ENCODE assay signal across 17 mouse cellular contexts in genomic region chr15:29798596-29798995, GRCm38 (mm10).
"Had no signal": no experiment of that assay in that cellular context is flagged by ENCODE, and none has a peak within 500 bp of the region (broad histone marks: within the 10 kb centered on the region; RNA-seq: fewer than 3 reads in every experiment).

No protein-coding gene starts in this region.

- H3K36me3 ChIP-seq: limb, embryonic 10.5 days; liver, embryonic 15.5 days; midbrain, embryonic 10.5 days; midbrain, embryonic 15.5 days had no signal

- ATAC-seq: intestine, postnatal 0 days; midbrain, embryonic 15.5 days had no signal

- H3K4me2 ChIP-seq: liver, embryonic 11.5 days; liver, embryonic 15.5 days; midbrain, embryonic 15.5 days had no signal

- H3K4me3 ChIP-seq: layer of hippocampus, adult 2 months; limb, embryonic 10.5 days; liver, embryonic 15.5 days; midbrain, embryonic 10.5 days; midbrain, embryonic 15.5 days had no signal

- H3K9ac ChIP-seq: liver, embryonic 15.5 days; midbrain, embryonic 15.5 days had no signal

- H3K27me3 ChIP-seq: liver, embryonic 15.5 days; midbrain, embryonic 15.5 days had no signal

- DNase-seq: kidney, adult 9 months; kidney, postnatal 4 days; lung, adult 2 months; lung, postnatal 10 days; lung, postnatal 4 days; right cerebral cortex, postnatal 25 days; thymus, adult 2 months; thymus, postnatal 36 days had no signal

- H3K27ac ChIP-seq: kidney, postnatal 0 days; layer of hippocampus, adult 2 months; limb, embryonic 10.5 days; liver, embryonic 15.5 days; midbrain, embryonic 10.5 days; midbrain, embryonic 15.5 days; stomach, postnatal 0 days had no signal

- H3K9me3 ChIP-seq: limb, embryonic 10.5 days; liver, embryonic 15.5 days had no signal

- H3K4me1 ChIP-seq: limb, embryonic 10.5 days; liver, embryonic 15.5 days; midbrain, embryonic 10.5 days; midbrain, embryonic 15.5 days had no signal
